Mouse (Mus musculus) layer of hippocampus, postnatal 25 days (tissue): ENCODE measurements around the gene Hspb1. TPM values are rescaled to one million over a fixed set of nuclear protein-coding genes. Genes with fewer than 3 reads are reported as not detected.

Experiments used
- DNase-seq, 2 experiments: peaks; one replicate each; pipeline ENCODE4 v3.0.0; 2022; ENCODE audit warnings: mixed read lengths in 2 of 2, low spot score in 1 of 2; ENCODE audit errors: extremely low spot score in 1 of 2
- total RNA-seq, 2 experiments: library from RNA; stranded (reverse); gene quantifications; 2 replicates each; pipeline ENCODE4 v1.2.3; 2021

The Hspb1 gene
- total RNA-seq, 2 experiments from 2014 or later, result 7.7 to 14.4 TPM

DNA sequence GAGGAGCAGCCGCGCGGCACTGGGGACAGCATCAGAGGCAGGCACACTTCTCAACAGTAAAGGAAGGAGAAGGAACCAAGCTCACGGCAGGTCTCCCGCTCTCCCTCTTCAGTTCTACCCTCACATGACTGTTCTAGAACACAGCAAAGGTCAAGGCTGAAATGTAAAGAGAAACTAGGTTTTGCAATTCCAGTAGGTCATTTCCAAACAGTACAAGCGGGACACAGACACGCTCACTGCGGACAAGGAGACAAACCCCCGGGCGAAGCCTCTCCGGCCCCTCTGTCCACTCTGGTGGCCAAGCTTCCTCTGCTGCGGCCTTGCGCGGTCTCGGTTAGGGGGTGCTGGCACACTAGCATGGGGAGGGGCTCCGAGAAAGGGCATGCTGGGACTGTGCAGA is 21.3 kb downstream of the Hspb1 start:
- no peak for DNase-seq

DNA sequence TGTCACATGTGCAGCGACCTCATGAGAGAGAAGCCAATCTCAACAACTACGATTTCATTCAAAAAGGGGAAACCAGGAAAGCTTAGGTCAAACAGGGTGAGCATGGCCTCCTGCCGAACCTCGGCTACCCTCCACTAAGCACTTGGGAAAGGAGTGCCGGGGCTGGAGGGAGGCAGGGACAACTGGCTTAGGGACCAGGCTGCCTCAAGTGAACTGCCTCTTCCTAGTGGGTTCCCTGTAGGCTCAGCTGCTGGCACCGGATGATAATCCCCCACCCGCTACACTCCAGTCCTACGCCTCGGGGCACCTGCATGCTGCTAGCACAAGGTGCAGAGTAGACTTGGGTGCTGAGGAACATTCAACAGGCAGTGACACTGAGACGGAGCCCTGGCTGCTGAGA is 21.9 kb downstream of the Hspb1 start:
- no peak for DNase-seq

- DNase-seq, result no peak
Measured at GRCm38 (mm10) chr5:135910813-135911212, 23.1 kb downstream of the Hspb1 start.

DNA sequence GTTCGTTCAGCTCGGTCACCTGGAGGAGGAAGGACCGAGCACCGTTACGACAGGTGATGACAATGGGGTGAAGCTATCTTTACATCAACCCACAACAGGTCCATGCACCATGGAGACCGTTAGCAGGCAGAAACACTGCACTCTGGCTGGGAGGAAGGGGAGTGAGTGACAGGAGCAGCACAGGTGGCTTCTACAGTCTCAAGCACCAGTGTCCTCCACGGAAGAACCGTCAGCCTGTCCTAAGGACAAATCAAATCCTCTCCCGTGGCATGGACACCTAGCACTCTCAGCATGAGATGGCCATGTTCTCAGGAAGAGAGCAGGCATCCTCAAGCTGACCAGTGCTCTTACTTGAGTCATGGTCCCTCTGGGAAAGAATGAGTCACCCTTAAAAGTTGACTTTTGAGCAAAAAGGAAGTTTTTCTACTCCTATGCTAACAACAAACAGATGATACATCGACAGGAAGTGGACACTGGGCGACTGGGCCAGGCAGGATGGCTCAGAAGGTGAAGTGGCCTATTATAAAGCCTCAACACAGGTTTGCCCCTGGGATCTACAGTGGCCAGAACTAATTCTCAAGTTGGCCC is 24.0 kb downstream of the Hspb1 start:
- DNase-seq, result no peak

GRCm38 (mm10) chr5:135913201-135913600 is 25.5 kb downstream of the Hspb1 start:
- no peak for DNase-seq

- DNase-seq, result no peak
Measured at GRCm38 (mm10) chr5:135914156-135914555, 26.4 kb downstream of the Hspb1 start.

DNA sequence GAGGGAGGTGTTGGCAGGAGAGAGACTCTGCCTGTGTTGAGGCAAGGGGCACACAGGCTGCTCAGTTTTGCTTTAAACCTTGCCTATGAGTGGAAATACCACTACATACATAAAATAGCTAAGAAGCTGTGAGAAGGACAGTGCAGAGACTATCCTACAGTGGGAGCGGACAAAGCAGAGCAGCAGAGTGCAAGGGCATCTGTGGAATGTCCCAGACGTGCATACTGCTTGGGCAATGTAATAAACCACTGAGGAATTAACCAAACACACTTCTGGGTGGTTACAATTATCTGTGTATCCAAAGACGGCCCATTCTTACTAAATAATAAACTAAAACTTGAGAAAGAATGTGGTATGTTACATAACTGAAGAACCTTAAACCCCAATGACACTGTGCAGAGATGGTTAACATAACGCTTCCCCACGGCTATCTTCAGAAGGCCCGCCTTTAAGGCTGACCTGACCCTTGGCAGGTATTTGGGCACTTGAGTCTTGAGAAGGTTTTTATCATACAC is 28.4 kb downstream of the Hspb1 start:
- DNase-seq, result no peak

- DNase-seq, result no peak
Measured at GRCm38 (mm10) chr5:135916601-135917000, 28.9 kb downstream of the Hspb1 start.

- DNase-seq, result no peak
Measured at GRCm38 (mm10) chr5:135917327-135918058, 29.8 kb downstream of the Hspb1 start.

DNA sequence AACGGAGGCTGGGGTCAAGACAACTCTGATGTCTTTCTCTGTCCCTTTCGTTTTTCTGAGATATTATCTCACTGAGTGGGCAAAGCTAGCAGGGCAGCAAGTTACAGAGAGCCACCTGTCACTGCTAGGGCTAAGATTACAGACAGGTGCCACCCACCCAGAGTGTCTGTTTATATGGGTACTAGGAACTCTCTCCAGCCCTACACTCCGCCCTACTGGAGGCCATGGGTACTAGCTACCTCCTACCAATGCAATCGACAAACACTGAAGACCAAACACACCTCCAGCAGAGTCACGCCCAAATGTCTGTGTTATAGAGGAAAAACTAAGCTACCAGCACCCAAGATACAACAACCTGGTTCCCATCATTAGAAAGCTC is 30.3 kb downstream of the Hspb1 start:
- DNase-seq, result no peak

GRCm38 (mm10) chr5:135918593-135918992 is 30.9 kb downstream of the Hspb1 start:
- DNase-seq, result no peak

- DNase-seq, result no peak
Measured at GRCm38 (mm10) chr5:135919902-135920301, 32.2 kb downstream of the Hspb1 start.

DNA sequence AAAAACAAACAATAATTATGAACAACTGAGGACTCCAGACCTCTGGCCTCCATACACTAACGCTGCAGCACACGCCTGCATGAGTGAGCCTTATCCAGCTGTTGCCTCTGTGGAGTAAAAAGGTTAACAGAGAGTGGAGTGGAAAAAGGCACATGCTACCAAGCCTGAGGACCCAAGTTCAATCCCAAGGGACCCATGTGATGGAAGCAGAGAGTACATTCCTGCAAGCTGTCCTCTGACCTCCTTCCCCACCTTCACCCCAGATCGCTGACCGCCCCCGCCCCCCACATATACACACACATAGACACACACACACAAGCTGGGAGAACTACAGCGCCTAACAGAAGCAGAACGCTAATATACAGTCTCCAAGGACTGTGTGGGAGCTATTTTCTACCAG is 36.2 kb downstream of the Hspb1 start:
- DNase-seq, result no peak

DNA sequence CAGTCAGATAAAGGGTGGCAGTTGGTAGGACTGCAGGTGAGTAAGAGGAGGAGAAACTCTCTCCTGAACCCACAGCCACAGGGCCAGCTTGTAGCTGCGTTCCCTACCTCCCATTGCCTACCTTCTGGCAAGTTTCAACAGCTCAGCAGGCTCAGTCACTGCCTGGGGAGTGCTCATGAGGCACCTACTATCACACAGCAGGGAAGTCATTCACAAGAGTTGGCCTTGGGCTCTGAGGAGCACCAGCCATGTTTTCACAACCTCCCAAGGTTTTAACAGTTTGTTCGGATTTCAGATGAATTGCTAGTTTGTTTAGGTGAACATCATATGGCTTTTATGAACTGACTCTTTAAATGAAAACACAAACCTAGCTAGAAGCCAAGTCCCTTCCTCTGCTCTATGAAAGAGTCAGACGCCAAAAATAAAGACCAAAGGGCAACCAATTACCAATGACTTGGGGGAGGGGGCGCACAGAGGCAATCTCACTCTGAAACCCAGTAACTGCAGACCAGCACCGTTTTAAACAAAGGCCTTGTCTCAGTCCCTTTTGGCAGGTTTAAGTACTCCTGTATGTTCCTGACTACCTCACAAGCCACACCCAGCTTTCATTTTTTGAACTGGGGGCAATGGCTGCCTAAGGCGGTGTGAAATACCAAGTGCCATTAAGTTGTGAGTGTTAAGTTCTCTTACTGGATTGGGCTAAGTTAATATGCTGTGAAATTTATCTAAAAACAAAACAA is 42.1 kb downstream of the Hspb1 start:
- no peak for DNase-seq

DNA sequence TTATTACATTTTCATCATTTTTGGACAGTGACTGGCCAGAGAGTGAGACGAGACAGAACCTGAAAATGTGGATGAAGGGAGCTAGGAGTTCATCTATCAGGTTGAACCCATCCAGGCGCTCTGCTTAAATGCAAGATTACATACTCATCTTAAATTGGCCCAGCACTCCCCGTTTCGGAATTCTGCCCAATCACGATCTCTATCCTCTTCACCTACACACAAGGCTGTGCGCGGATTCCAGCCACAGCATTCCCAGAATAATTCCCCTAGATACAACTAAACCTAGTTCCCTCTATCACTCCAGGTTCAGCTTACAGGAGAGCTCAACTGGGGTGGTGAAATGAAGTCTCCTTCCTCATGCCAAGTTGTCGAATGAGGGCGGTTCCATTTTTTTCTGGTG is 43.8 kb downstream of the Hspb1 start:
- DNase-seq, result no peak

DNA sequence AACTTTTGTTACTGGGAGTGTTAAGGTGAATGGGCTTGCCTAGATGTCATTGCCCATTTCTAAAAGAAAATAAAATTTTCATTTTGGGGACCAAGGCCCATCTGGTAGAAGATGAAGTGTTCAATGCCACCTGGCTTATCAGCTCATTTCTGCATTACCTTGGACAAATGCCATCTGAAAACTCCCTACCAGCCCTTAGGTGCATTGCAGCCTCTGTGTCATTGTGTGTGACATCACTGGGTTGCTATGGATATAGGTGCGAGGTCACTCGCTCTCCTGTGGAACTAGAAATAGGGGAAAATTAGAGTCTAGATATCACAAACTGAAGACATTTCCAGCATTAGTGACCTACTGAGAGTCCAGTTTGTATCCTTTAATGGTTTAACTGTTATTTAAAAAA is 44.6 kb downstream of the Hspb1 start:
- DNase-seq, result no peak

DNA sequence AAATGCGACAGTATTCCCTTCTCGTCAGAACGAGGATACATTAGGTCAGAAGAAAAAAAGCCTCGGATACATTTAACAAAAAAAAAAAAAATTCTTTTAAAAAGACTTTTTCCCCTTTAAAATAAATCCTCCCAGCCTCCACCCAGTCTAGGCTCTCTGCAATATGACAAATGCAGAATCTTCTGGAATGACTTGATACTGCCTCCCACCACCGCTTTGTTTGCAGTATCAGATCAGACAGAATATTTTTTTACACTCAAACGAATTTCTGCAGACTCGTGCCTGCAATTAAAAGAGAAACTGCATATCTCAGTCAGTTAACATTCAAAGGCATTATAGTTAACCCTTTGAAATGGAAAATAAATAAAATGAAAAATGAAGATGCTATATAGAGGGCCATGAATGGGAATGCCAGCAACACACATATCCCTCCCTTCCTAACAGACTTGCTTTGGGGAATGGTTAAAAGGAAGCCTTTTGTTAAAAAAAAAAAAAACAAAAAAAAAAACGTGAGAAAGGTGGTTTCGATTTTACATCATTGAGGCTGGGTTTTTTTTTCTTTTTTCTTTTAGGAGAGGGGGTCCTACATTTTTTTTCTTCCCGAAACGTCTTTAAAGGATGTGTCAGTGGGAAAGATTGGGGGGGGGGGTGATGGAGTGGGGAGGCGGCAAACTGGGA is 45.6 kb downstream of the Hspb1 start:
- DNase-seq, result no peak

DNA sequence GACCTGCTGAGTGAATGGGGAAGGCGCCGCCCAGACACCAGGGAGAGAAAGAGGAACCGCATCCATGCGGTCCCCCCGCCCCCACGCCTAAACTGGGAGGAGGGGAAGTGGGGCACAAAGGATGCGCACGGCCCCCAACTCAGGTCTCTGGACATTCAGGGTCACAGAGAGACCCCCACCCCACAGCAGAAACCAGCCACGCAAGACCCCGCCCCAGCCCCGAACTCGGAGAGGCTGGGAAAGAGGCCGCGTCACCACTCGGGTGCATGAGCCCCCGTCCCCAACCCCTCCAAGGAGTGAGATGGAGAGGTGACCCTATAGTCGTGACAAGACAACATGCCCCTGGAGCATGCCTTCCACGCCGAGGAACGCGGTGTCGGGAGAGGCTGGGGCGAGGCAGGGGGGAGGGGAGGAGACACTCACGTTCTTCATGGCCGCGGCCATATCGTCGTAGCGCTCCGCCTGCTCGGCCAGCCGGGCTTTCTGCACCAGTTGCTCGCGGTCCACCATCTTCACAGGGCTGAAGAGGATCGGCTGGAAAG is 46.3 kb downstream of the Hspb1 start:
- peak; percentile 63 to 67 for DNase-seq

DNA sequence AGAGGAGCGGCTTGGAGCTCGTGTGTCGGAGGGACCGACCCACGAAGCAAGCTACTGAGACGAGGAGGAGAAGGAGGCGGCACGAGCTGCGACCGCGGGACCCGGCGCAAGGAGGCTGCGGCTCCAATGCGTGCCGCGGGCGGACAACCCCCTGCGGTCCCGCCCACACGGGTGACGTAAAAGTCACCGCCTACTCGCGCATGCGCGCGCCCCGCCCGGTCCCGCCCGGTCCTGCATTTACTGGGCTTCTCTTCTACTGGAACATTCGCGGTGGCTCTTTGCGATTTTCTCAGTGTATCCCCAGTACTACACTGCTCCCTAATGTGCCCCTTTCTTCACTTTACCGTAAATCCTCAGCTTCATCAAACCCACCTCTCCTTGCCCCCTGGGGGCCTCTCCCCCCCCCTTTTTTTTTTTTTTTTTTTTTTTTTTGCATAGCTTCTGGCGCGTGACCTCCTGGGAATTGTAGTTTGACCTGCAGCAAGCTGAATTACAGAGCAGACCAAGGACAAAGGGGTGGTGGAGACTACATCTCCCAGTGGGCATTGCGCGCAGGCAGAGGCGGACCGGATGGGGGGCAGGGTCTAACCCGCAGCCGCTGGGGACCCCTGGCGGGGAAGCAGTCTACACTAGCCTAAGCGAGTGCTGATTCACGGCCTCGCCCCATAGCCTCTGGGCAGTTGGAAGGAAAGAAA is 46.9 kb downstream of the Hspb1 start, which contains the start of gene Ywhag:
TSS of gene Ywhag (minus strand) at position 136 of the 695 bp plus-strand sequence.
- peak; percentile 97 to 99 for DNase-seq

DNA sequence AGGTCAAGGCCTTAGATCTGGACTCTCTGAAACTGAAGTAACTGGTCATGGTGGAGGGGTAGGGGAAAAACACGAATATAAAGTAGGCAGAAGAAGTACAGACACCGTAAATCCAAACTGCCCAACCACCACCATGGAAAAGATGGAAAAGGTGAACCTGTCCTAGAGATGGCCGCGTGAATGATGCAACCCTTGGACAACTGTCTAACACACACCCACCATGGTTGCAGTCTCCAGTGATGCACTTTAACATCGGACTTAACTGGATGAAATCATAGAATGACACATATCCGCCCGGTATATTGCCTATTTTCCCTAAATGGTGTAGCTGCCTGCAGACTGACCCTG is 47.4 kb downstream of the Hspb1 start:
- DNase-seq, result peak in 1 of 2 experiments; percentile 34
